Mouse (Mus musculus) adrenal gland, postnatal 4 days (tissue): Measurements from ENCODE around the gene Pcif1. TPM values are rescaled to one million over a fixed set of nuclear protein-coding genes. Genes with fewer than 3 reads are reported as not detected.
A peak's percentile ranks its signal among the peaks of the same experiment; 100 is the strongest.
"Not testable (repeated sequence)": the region's sequence is repeated elsewhere in the genome, so short reads cannot be mapped to it uniquely, and the experiment has no call there.

Experiments used
- DNase-seq, 2 experiments: peaks; one replicate each; pipeline ENCODE4 v3.0.0; 2021 to 2022; ENCODE audit warnings: low spot score in 2 of 2, mixed read lengths in 2 of 2
- long read RNA-seq, 2 experiments: library from polyadenylated mRNA; stranded (forward); transcript quantifications; one replicate each; pipeline ENCODE4 v2.0.0; 2021
- total RNA-seq, 2 experiments: library from RNA; stranded (reverse); gene quantifications; 2 replicates each; pipeline ENCODE4 v1.2.3; 2021

Gene Pcif1
- 10 to 100 TPM; 78.8 to 80.7 TPM for total RNA-seq
- long read RNA-seq, experiment 1, full-length matches to known transcripts, result 97 of 126 reads
- long read RNA-seq, experiment 1, partial matches to known transcripts, result 17 of 126 reads
- long read RNA-seq, experiment 1, other reads (novel, unspliced or antisense), result 12 of 126 reads
- long read RNA-seq, experiment 2, full-length matches to known transcripts, result 66 of 121 reads
- long read RNA-seq, experiment 2, partial matches to known transcripts, result 25 of 121 reads
- long read RNA-seq, experiment 2, other reads (novel, unspliced or antisense), result 30 of 121 reads

- peak; percentile 91 to 96 for DNase-seq
Measured at GRCm38 (mm10) chr2:164879228-164879567, at the start of gene Pcif1. TSS of gene Pcif1 (plus strand) at chr2:164879304.

DNA sequence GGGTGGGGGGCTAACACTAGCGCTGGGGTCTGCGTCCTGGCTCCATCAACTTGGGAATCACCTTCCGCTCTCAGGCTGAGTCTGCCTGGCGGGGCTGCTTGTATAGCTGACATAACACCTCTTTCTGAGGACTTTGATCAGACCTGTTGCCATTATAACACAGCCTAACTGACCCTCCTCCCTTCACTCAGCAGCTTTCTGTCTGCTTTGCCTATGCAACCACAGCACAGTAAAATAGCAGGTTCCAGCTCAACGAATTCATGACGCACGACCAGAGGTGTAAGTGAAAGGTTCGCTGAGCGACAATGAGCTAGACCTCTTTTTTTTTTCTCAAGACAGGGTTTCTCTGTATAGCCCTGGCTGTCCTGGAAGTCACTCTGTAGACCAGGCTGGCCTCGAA lies 48.1 kb upstream of the Pcif1 start:
- no peak for DNase-seq

GRCm38 (mm10) chr2:164832032-164832747 lies 46.9 kb upstream of the Pcif1 start:
- no peak for DNase-seq

GRCm38 (mm10) chr2:164832748-164833301 lies 46.3 kb upstream of the Pcif1 start, which contains the start of gene Ctsa:
TSS of gene Ctsa (plus strand) at chr2:164832873.
- peak; percentile 32 to 70 for DNase-seq

- DNase-seq, result peak; percentile 70 to 80
Measured at GRCm38 (mm10) chr2:164833314-164833959, 45.7 kb upstream of the Pcif1 start, which contains the start of gene Neurl2. TSS of gene Neurl2 (minus strand) at chr2:164833456.

GRCm38 (mm10) chr2:164834531-164834930 lies 44.6 kb upstream of the Pcif1 start:
- no peak for DNase-seq

- no peak for DNase-seq
Measured at GRCm38 (mm10) chr2:164835164-164835563, 43.9 kb upstream of the Pcif1 start.

DNA sequence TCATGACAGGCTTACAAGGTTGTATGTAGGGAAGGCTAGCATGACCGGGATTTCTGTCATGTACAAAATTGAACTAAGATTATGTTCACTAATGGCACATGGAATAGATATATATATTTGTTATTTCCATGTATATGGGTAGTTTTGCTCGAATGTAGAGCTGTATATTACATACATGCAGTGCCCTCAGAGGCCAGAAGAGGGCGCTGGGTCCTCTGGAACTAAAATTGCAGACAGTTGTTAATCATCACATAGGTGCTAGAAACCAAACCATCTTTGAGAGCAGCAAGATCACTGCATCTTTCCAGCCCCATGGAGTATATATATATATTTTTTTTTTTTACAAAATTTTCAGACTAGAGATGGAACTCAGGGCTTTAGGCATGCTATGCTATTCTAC lies 33.3 kb upstream of the Pcif1 start:
- no peak for DNase-seq

GRCm38 (mm10) chr2:164850061-164850460 lies 29.0 kb upstream of the Pcif1 start:
- DNase-seq, result no peak

GRCm38 (mm10) chr2:164855572-164855971 lies 23.5 kb upstream of the Pcif1 start:
- not testable (repeated sequence) for DNase-seq

DNA sequence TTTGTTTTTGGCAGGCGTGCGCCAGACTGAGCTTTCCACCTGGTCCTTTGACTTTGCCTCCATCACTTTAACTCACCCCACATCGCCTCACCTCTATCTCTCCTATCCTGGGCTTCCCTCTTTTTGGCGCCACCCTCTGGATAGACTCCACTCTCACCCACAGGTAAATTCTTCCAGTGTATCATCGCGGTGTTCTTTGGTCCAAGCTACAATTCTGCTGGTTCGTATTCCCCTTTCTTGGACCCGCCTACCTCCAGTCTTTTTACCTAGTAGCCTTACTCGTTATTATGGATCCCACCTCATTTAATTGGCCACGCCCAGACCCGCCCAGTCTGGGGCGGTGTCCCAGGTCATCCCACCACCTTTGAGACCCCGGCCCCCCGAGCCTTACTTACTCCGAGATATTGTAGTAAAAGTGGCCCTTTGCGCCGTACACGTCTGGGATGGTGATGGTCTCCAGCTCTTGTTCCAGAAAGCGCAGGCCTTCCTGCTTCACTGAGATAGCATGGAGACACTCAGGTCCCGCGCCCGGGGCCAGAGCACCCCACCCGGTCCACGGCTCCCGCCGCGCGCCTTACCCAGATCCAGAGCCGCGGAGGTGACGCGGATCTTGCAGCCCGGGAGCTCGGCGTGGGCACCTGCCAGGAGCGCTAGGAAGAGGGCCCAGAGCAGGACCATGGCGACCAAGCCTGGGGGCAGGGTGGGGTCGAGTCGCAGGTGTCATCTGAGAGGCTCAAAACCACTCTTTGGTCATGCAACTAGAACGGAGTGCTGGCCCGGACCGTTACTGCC lies 22.6 kb upstream of the Pcif1 start:
- no peak for DNase-seq

DNA sequence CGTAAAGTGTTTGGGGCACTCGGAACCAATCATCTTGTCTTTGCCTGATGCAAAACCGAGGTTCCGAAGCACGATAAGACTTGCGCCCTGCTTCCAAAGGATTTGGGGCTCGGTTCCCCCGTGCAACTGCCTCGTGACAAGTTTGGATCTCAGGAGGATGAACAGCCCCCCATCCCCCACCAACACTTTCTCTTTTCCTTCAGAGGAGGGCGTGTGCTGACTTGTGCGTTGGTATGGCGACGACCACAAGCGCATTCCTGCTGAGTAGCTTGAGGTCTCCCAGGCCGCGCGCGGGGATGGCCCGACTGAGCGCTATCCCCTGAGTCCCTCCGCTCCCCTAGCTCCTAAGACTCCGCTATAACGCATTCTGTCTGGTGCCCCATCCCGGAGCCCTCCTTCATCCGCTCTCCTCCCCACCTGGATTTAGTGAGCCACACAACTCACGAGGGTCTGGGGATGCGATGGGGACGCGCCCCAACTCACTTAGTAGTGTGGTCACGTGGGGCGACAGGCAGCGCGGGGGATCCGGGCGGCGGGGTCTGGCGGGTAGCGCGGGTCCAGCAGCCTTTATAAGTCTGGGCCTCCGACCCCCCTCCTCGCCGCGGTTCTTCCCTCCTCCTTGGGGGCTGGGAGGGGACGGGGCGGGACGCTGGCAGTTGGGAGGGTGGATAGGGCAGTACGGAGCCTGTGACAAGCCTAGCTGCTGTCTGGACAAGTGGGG lies 21.8 kb upstream of the Pcif1 start, which contains the start of gene Pltp:
TSS of gene Pltp (minus strand) at position 611 of the 721 bp plus-strand sequence.
- no peak for DNase-seq

DNA sequence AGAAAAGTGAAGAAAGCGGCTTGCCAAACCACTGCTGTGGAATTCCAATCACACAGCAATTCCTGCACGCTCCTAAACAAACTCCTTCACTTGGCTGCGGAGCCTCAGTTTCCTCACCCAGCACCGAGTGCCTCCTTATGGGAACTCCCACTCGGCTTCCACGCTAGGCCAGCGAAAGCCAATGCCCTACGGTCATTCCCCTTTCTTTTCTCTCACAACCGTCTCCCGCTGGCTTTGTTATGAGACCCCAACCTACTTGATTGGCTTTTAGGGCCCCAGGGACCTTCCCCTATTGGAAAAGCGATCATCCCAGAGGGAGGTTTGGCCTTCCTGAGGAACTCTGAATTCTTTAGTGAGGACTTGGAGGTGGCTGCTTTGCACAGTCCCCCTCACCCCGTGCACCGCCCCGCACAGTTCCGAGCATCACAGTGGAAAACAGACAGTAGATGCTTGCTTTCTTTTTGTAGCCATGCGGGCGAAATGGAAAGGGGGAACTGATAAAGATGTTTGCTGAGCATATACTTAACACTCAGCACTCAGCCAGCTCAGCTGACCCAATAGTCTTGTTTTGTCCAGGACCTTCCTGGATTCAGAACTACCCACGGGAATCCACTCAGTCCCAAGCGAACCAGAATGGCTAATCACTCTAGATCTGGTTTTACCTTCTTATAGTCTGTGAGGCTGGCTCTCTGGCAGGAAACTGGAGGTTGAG lies 21.1 kb upstream of the Pcif1 start:
- no peak for DNase-seq

DNA sequence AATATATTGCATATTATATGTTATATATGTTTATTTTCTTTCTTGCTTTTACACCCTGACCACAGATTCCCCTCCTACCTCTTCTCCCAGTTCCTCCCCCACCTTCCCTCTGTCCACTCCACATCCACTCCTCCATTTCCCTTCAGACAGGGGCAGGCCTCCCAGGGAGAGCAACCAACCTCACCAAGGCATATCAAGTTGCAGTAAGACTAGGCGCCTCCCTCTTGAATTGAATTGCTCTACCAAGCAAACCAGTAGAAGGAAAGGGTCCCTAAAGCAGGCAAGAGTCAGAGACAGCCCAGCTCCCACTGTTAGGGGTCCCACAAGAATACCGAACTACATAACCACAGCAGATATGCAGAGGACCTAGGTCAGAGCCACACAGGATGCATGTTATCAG lies 19.9 kb upstream of the Pcif1 start:
- no peak for DNase-seq

- no peak for DNase-seq
Measured at GRCm38 (mm10) chr2:164859640-164860432, 19.3 kb upstream of the Pcif1 start.

DNA sequence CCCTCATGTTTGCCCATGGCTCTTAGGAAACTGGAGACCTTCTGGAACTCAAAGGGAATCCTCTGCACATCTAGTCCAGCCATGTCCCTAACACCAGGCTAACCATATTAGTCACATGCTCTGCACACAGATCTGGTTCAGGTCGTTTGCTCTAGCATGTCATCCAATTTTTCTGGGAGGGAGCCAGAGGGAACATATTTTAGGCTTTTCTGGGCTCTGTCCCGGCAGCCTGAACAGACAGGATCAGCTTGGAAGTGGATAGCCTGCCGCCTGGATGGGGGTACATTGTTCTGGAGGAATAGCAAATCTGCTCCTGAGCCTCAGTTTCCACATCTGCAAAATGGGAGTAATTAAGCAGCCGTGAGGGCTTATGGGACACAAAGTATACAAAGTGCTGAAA lies 18.0 kb upstream of the Pcif1 start:
- no peak for DNase-seq

DNA sequence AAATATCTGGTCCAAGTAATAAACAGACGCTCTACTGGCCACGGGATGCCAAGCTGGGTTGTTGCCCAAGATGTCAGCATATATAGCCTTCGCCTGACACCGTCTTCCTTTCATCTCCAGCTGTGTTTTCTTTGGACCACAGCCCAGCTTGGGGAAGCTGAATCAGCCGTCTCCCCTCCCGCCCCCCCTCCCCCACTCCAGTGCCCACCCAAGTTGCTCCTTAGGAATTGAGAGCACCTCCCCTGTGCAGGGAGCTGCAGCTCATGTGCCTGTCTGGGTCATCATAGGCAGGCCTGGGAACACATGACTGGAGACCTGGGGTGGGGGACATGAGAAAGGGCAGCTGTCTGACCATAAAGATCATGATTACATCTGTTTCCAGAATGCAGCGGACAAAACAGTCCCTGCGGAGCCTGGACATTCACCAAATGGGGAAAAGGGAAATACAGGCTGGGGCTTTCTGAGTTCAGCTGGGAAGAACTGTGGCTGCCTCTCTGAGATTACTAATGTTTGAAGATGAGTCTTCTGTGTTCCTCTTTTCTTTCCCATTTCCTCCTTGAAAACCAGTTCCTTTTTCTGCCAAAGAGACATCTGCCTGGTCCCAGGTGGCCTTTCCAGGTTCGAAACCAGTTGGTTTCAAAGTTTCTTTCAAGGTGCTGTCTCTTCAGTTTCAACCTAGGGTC lies 16.8 kb upstream of the Pcif1 start:
- peak in 1 of 2 experiments; percentile 47 for DNase-seq

DNA sequence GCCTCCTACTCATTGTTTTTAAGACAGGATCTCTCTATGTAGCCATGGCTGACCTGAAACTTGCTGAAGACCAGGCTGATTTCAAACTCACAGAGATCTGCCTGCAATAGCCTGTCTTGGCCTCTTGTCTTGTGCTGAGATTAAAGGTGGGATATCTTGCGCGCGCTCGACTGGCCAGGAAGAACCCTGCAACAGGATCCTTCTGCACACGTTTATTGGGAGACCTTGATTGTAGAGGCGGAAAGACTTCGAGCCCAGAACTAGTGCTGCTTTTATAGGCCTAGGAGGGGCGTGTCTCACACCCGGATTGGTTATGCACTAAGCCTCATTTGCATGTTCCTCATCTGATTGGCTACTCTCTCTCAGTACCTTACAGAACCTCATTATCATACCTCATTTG lies 15.7 kb upstream of the Pcif1 start:
- DNase-seq, result not testable (repeated sequence)
